Mouse (Mus musculus) limb, embryonic 14.5 days (tissue): ENCODE data around the gene Camk1g. TPM values are rescaled to one million over a fixed set of nuclear protein-coding genes. Genes with fewer than 3 reads are reported as not detected.
A peak's percentile ranks its signal among the peaks of the same experiment; 100 is the strongest.

Source experiments
- ATAC-seq: fragments of 200-750 bp; cut with Nextera tagmentation; 2 replicates; pipeline ENCODE4 v1.8.0; 2017; ENCODE audit warnings: low read depth, moderate number of reproducible peaks, moderate TSS enrichment; ENCODE audit not compliant: low FRiP score
- DNase-seq: peaks from one replicate; pipeline ENCODE4 v3.0.0-alpha.2; 2015; ENCODE audit warnings: low spot score
- H3K27ac ChIP-seq: fragments of 300-500 bp; sonication (generic); replicated peaks from 2 replicates; pipeline ENCODE4 v1.5.1; 2014; ENCODE audit warnings: low read depth, mild to moderate bottlenecking, low read length, moderate library complexity, mixed read lengths
- H3K27me3 ChIP-seq: fragments of 300-500 bp; sonication (generic); 2 replicates; pipeline ENCODE4 v1.6.1; 2014; ENCODE audit warnings: low read length, mixed read lengths; ENCODE audit not compliant: control insufficient read depth, insufficient read depth
- H3K36me3 ChIP-seq: fragments of 300-500 bp; sonication (generic); 2 replicates; pipeline ENCODE4 v1.6.1; 2014; ENCODE audit warnings: mild to moderate bottlenecking, low read length, moderate library complexity, mixed read lengths; ENCODE audit not compliant: control insufficient read depth, insufficient read depth
- H3K4me1 ChIP-seq: fragments of 300-500 bp; sonication (generic); 2 replicates; pipeline ENCODE4 v1.6.1; 2014; ENCODE audit warnings: antibody characterized with exemption, low read length, mixed read lengths; ENCODE audit not compliant: control insufficient read depth, insufficient read depth
- H3K4me2 ChIP-seq: fragments of 300-500 bp; sonication (generic); replicated peaks from 2 replicates; pipeline ENCODE4 v1.6.1; 2014; ENCODE audit warnings: low read depth, mild to moderate bottlenecking, low read length, moderate library complexity; ENCODE audit not compliant: severe bottlenecking
- H3K4me3 ChIP-seq: fragments of 300-500 bp; sonication (generic); replicated peaks from 2 replicates; pipeline ENCODE4 v1.5.1; 2014; ENCODE audit warnings: low read length
- H3K9ac ChIP-seq: fragments of 300-500 bp; sonication (generic); 2 replicates; pipeline ENCODE4 v1.6.1; 2014; ENCODE audit warnings: mild to moderate bottlenecking, low read depth, low read length, moderate library complexity; ENCODE audit not compliant: severe bottlenecking
- H3K9me3 ChIP-seq: fragments of 300-500 bp; sonication (generic); 2 replicates; pipeline ENCODE4 v1.6.1; 2016; ENCODE audit warnings: low read length; ENCODE audit not compliant: control insufficient read depth
- POLR2A ChIP-seq: fragments of 200-500 bp; IDR thresholded peaks from 2 replicates; pipeline ENCODE4 v1.8.0; 2012; ENCODE audit warnings: inconsistent platforms, mild to moderate bottlenecking, moderate library complexity, borderline replicate concordance; ENCODE audit not compliant: insufficient read depth, insufficient read length; ENCODE audit errors: extremely low read depth
- WGBS: fragments of 180-500 bp; shearing (Covaris S2); extraction: QIAGEN DNeasy Blood & Tissue Kit; methylation state at CpG from one replicate; pipeline ENCODE4 v1.1.7; 2014; 5-methylcytosine and 5-hydroxymethylcytosine counted together
- polyA plus RNA-seq, 2 experiments: library from polyadenylated mRNA; depleted of rRNA in 1 of 2; stranded (reverse) in 1 of 2; unstranded in 1 of 2; fragments of >200 nt; fragmentation: Nextera tagmentation in 1 of 2; extraction: Ambion mirVana in 1 of 2; gene quantifications; 2 replicates each; pipeline versions ENCODE4 v1.2.1 to v1.2.3; 2012 to 2014

Gene Camk1g
- polyA plus RNA-seq, 2 experiments, result 9.1 to 9.8 TPM

- Histone ChIP-seq H3K27me3 (no peaks in the 10 kb centered on the region), H3K4me2 (no peak overlapping the region), H3K36me3 (peaks cover 15% of the 10 kb centered on the region; the same call in 1 of the 2 replicates), H3K9me3 (no peaks in the 10 kb centered on the region), H3K4me1 (no peaks in the 10 kb centered on the region), H3K4me3 (no peak overlapping the region), H3K9ac (no peak overlapping the region), H3K27ac (no peak overlapping the region)
- ATAC-seq, result no peak
- DNase-seq, result no peak
- TF ChIP-seq POLR2A, result no peak
- WGBS, result 86% methylated on average over 3 of the region's 3 CpGs
Observed at GRCm38 (mm10) chr1:193346908-193347307, 23.2 kb downstream of the Camk1g start.

- 21% methylated on average over 2 of the region's 2 CpGs for WGBS
- DNase-seq (peak; percentile 21), ATAC-seq (0 out of 2 replicates have a peak, but pooled peaks have one; percentile 35)
- H3K4me3 ChIP-seq, result no peak overlapping the region
- no peak for TF ChIP-seq POLR2A
- no peaks in the 10 kb centered on the region for H3K27me3 ChIP-seq
- no peak overlapping the region for H3K4me2 ChIP-seq
- no peaks in the 10 kb centered on the region for H3K4me1 ChIP-seq
- no peaks in the 10 kb centered on the region for H3K9me3 ChIP-seq
- H3K27ac ChIP-seq, result no peak overlapping the region
- H3K9ac ChIP-seq, result no peak overlapping the region
- 0 out of 2 replicates have a peak, but pooled peaks cover 10% of the 10 kb centered on the region for H3K36me3 ChIP-seq
Observed at GRCm38 (mm10) chr1:193344976-193345375, 25.1 kb downstream of the Camk1g start.

GRCm38 (mm10) chr1:193343853-193344252, 26.2 kb downstream of the Camk1g start:
- no peak overlapping the region for H3K4me3 ChIP-seq
- no peaks in the 10 kb centered on the region for H3K9me3 ChIP-seq
- no peaks in the 10 kb centered on the region for H3K27me3 ChIP-seq
- TF ChIP-seq POLR2A, result no peak
- H3K4me2 ChIP-seq, result no peak overlapping the region
- no peak overlapping the region for H3K27ac ChIP-seq
- WGBS, result 71% methylated on average over 4 of the region's 4 CpGs
- no peak overlapping the region for H3K9ac ChIP-seq
- no peaks in the 10 kb centered on the region for H3K4me1 ChIP-seq
- ATAC-seq (no peak), DNase-seq (no peak)
- H3K36me3 ChIP-seq, result 0 out of 2 replicates have a peak, but pooled peaks cover 10% of the 10 kb centered on the region

GRCm38 (mm10) chr1:193342198-193342946, 27.7 kb downstream of the Camk1g start:
- Histone ChIP-seq H3K4me3 (no peak overlapping the region), H3K4me1 (no peaks in the 10 kb centered on the region), H3K27ac (no peak overlapping the region), H3K36me3 (0 out of 2 replicates have a peak, but pooled peaks cover 3% of the 10 kb centered on the region), H3K27me3 (no peaks in the 10 kb centered on the region), H3K9ac (no peak overlapping the region), H3K4me2 (no peak overlapping the region), H3K9me3 (no peaks in the 10 kb centered on the region)
- DNase-seq, result no peak
- 87% methylated on average over 5 of the region's 5 CpGs for WGBS
- ATAC-seq, result no peak
- no peak for TF ChIP-seq POLR2A

GRCm38 (mm10) chr1:193338363-193338995, 31.6 kb downstream of the Camk1g start:
- TF ChIP-seq POLR2A, result no peak
- H3K4me3 ChIP-seq, result no peak overlapping the region
- H3K27me3 ChIP-seq, result no peaks in the 10 kb centered on the region
- H3K36me3 ChIP-seq, result no peaks in the 10 kb centered on the region
- DNase-seq (no peak), ATAC-seq (no peak)
- 69% methylated on average over 9 of the region's 9 CpGs for WGBS
- no peaks in the 10 kb centered on the region for H3K9me3 ChIP-seq
- no peak overlapping the region for H3K4me2 ChIP-seq
- H3K4me1 ChIP-seq, result no peaks in the 10 kb centered on the region
- H3K27ac ChIP-seq, result no peak overlapping the region
- no peak overlapping the region for H3K9ac ChIP-seq
